Mouse (Mus musculus) stomach, embryonic 16.5 days (tissue): ENCODE measurements around the gene Ankfn1. TPM values are rescaled to one million over a fixed set of nuclear protein-coding genes. Genes with fewer than 3 reads are reported as not detected.

Experiments used
- ATAC-seq: fragments of 200-750 bp; cut with Nextera tagmentation; 2 replicates; pipeline ENCODE4 v1.8.0; 2017; ENCODE audit warnings: moderate number of reproducible peaks, moderate TSS enrichment; ENCODE audit not compliant: insufficient read depth, low FRiP score
- H3K27ac ChIP-seq: fragments of 300-500 bp; sonication (generic); 2 replicates; pipeline ENCODE4 v1.5.1; 2014; ENCODE audit warnings: low read length
- H3K27me3 ChIP-seq: fragments of 300-500 bp; sonication (generic); 2 replicates; pipeline ENCODE4 v1.6.1; 2014; ENCODE audit warnings: low read length, control low read depth, mixed read lengths; ENCODE audit not compliant: control insufficient read depth, insufficient read depth
- H3K36me3 ChIP-seq: fragments of 300-500 bp; sonication (generic); 2 replicates; pipeline ENCODE4 v1.6.1; 2014; ENCODE audit warnings: low read length; ENCODE audit not compliant: control insufficient read depth, insufficient read depth
- H3K4me1 ChIP-seq: fragments of 300-500 bp; sonication (generic); 2 replicates; pipeline ENCODE4 v1.6.1; 2014; ENCODE audit warnings: low read length, control low read depth, mixed read lengths; ENCODE audit not compliant: control insufficient read depth, insufficient read depth
- H3K4me2 ChIP-seq: fragments of 300-500 bp; sonication (generic); 2 replicates; pipeline ENCODE4 v1.6.1; 2014; ENCODE audit warnings: low read depth, low read length, mixed read lengths
- H3K4me3 ChIP-seq: fragments of 300-500 bp; sonication (generic); replicated peaks from 2 replicates; pipeline ENCODE4 v1.5.1; 2014; ENCODE audit warnings: mild to moderate bottlenecking, low read length
- H3K9ac ChIP-seq: fragments of 300-500 bp; sonication (generic); 2 replicates; pipeline ENCODE4 v1.6.1; 2014; ENCODE audit warnings: low read length
- H3K9me3 ChIP-seq: fragments of 300-500 bp; sonication (generic); replicated peaks from 2 replicates; pipeline ENCODE4 v1.6.1; 2016; ENCODE audit warnings: low read length, control low read depth; ENCODE audit not compliant: control insufficient read depth
- WGBS: fragments of 180-500 bp; shearing (Covaris S2); extraction: QIAGEN DNeasy Blood & Tissue Kit; methylation state at CpG from one replicate; pipeline ENCODE4 v1.1.7; 2014; 5-methylcytosine and 5-hydroxymethylcytosine counted together
- polyA plus RNA-seq: library from polyadenylated mRNA; unstranded; fragments of >200 nt; fragmentation: Nextera tagmentation; extraction: Ambion mirVana; gene quantifications from 2 replicates; pipeline ENCODE4 v1.2.1, GENCODE M21; 2015

The Ankfn1 gene
- polyA plus RNA-seq, 1 experiment from 2014 or later = 0.27 TPM

GRCm38 (mm10) chr11:89363981-89364380 lies 413.5 kb downstream of the Ankfn1 start:
- Histone ChIP-seq H3K9me3 (no peaks in the 10 kb centered on the region), H3K4me2 (no peak overlapping the region), H3K27me3 (no peaks in the 10 kb centered on the region), H3K4me1 (no peaks in the 10 kb centered on the region), H3K9ac (no peak overlapping the region), H3K4me3 (no peak overlapping the region), H3K36me3 (no peaks in the 10 kb centered on the region), H3K27ac (no peak overlapping the region)
- WGBS = 79% methylated on average over 3 of the region's 3 CpGs
- ATAC-seq = no peak

DNA sequence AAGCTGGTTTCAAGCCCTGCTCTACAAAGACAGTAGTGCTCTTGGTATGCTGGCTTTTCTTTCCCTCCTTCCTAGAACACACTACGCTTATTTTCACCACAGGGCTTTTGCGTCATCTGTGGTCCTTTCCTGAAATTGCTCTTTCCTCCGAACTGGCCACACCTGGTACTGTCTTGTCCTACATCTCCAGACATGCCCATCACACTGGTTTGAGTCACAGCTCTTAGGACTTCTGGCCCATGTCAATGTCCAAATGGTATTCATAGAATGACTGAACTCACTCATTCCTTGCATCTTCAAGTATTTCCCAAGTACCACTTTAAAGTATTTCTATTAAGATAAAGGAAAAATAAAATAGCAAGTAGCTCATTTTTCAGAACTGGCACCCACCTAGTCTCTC lies 416.6 kb downstream of the Ankfn1 start:
- Histone ChIP-seq H3K9me3 (no peaks in the 10 kb centered on the region), H3K27me3 (no peaks in the 10 kb centered on the region), H3K4me3 (no peak overlapping the region), H3K4me2 (no peak overlapping the region), H3K9ac (no peak overlapping the region), H3K27ac (no peak overlapping the region), H3K36me3 (no peaks in the 10 kb centered on the region), H3K4me1 (no peaks in the 10 kb centered on the region)
- WGBS = 87% methylated on average over 3 of the region's 3 CpGs
- no peak for ATAC-seq

GRCm38 (mm10) chr11:89358546-89358945 lies 418.9 kb downstream of the Ankfn1 start:
- Histone ChIP-seq H3K4me3 (no peak overlapping the region), H3K27ac (no peak overlapping the region), H3K4me2 (no peak overlapping the region), H3K4me1 (no peaks in the 10 kb centered on the region), H3K9ac (no peak overlapping the region), H3K36me3 (no peaks in the 10 kb centered on the region), H3K9me3 (no peaks in the 10 kb centered on the region), H3K27me3 (no peaks in the 10 kb centered on the region)
- 76% methylated on average over 5 of the region's 5 CpGs for WGBS
- no peak for ATAC-seq

DNA sequence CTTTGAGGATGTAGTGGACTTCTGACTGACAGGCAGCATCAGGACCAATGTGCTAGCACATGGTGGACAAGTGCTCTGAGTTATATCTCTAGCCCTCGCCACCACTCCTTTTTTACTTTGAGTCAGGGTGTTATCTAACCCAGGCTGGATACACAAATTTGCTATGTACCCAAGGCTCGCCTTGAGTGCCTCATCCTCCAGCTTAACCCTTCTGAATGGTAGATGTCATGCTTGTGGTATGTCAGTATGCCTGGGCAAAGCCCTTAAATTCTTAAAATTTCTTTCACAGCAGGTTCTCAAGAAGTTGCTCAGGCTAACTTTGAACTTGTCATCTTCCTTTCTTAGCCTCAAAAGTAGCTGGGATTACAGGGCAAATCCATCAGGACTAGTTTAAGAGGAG lies 421.0 kb downstream of the Ankfn1 start:
- no peaks in the 10 kb centered on the region for H3K4me1 ChIP-seq
- no peak overlapping the region for H3K9ac ChIP-seq
- 53% methylated on average over 2 of the region's 2 CpGs for WGBS
- no peaks in the 10 kb centered on the region for H3K36me3 ChIP-seq
- ATAC-seq = no peak
- no peaks in the 10 kb centered on the region for H3K9me3 ChIP-seq
- no peak overlapping the region for H3K4me3 ChIP-seq
- H3K27ac ChIP-seq = no peak overlapping the region
- H3K27me3 ChIP-seq = no peaks in the 10 kb centered on the region
- H3K4me2 ChIP-seq = no peak overlapping the region

- H3K36me3 ChIP-seq = no peaks in the 10 kb centered on the region
- no peaks in the 10 kb centered on the region for H3K27me3 ChIP-seq
- no peaks in the 10 kb centered on the region for H3K4me1 ChIP-seq
- H3K4me3 ChIP-seq = no peak overlapping the region
- no peak overlapping the region for H3K27ac ChIP-seq
- H3K9me3 ChIP-seq = no peaks in the 10 kb centered on the region
- H3K4me2 ChIP-seq = no peak overlapping the region
- ATAC-seq = no peak
- H3K9ac ChIP-seq = no peak overlapping the region
- 55% methylated on average over 5 of the region's 5 CpGs for WGBS
Measured at GRCm38 (mm10) chr11:89356018-89356417, 421.4 kb downstream of the Ankfn1 start.

DNA sequence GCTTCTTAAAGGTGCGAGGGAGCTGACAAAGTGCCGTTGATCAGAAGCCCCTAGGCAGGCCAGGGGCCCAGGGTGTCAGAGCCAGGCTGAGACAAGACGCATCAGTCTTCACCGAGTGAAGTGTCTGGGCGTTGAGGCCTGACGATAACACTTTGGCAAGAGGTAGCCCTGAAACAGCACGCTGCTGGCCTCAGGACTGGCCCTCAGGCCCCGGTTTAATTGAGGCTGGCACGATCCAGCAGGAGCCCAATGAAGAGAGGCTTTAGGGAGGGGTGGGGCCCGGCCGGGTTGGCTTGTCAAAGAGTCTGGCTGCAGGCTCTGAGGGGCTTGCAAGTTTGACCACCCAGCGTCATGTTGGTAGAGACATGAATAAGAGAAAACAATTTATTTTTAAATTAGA lies 437.2 kb downstream of the Ankfn1 start:
- WGBS = 56% methylated on average over 12 of the region's 12 CpGs
- ATAC-seq = 0 out of 2 replicates have a peak, but pooled peaks have one; percentile 5
- Histone ChIP-seq H3K4me1 (no peaks in the 10 kb centered on the region), H3K9me3 (no peaks in the 10 kb centered on the region), H3K4me2 (no peak overlapping the region), H3K36me3 (no peaks in the 10 kb centered on the region), H3K27me3 (no peaks in the 10 kb centered on the region), H3K27ac (no peak overlapping the region), H3K9ac (no peak overlapping the region), H3K4me3 (no peak overlapping the region)

Other genes with a start within 250 kb of the Ankfn1 start
- gene Pctp, start 225.2 kb upstream of the Ankfn1 start, polyA plus RNA-seq = 14.2 and 14.6 TPM in 2 replicates